Mouse (Mus musculus) 416B (cell line): ENCODE measurements around the gene Smndc1.

Source experiments
- DNase-seq: peaks from one replicate; pipeline ENCODE4 v3.0.0; 2011; ENCODE audit warnings: low read depth

Smndc1 gene

GRCm38 (mm10) chr19:53390495-53391007, at the start of gene Smndc1:
Gene Smndc1 (minus strand): TSS chr19:53390578.
- peak; percentile 100 for DNase-seq

- DNase-seq, result no peak
Measured at GRCm38 (mm10) chr19:53439340-53439739, 49.0 kb upstream of the Smndc1 start.

- no peak for DNase-seq
Measured at GRCm38 (mm10) chr19:53437991-53438390, 47.6 kb upstream of the Smndc1 start.

GRCm38 (mm10) chr19:53437311-53437958, 47.1 kb upstream of the Smndc1 start:
- no peak for DNase-seq

- peak; percentile 54 for DNase-seq
Measured at GRCm38 (mm10) chr19:53433949-53434689, 43.7 kb upstream of the Smndc1 start.

- no peak for DNase-seq
Measured at GRCm38 (mm10) chr19:53431003-53431402, 40.6 kb upstream of the Smndc1 start.

- no peak for DNase-seq
Measured at GRCm38 (mm10) chr19:53430356-53430755, 40.0 kb upstream of the Smndc1 start.

- no peak for DNase-seq
Measured at GRCm38 (mm10) chr19:53427817-53428216, 37.4 kb upstream of the Smndc1 start.

GRCm38 (mm10) chr19:53427346-53427745, 37.0 kb upstream of the Smndc1 start:
- no peak for DNase-seq

GRCm38 (mm10) chr19:53425824-53426223, 35.4 kb upstream of the Smndc1 start:
- no peak for DNase-seq

- DNase-seq, result peak; percentile 90
Measured at GRCm38 (mm10) chr19:53424629-53425028, 34.3 kb upstream of the Smndc1 start.

GRCm38 (mm10) chr19:53423816-53424465, 33.6 kb upstream of the Smndc1 start:
- no peak for DNase-seq

GRCm38 (mm10) chr19:53423341-53423753, 33.0 kb upstream of the Smndc1 start:
- no peak for DNase-seq

- no peak for DNase-seq
Measured at GRCm38 (mm10) chr19:53422358-53423308, 32.3 kb upstream of the Smndc1 start.

- no peak for DNase-seq
Measured at GRCm38 (mm10) chr19:53421583-53422188, 31.3 kb upstream of the Smndc1 start.

- DNase-seq, result peak; percentile 96
Measured at GRCm38 (mm10) chr19:53420924-53421582, 30.7 kb upstream of the Smndc1 start.

- DNase-seq, result peak; percentile 93
Measured at GRCm38 (mm10) chr19:53419834-53420233, 29.5 kb upstream of the Smndc1 start.

- no peak for DNase-seq
Measured at GRCm38 (mm10) chr19:53415198-53415597, 24.8 kb upstream of the Smndc1 start.

GRCm38 (mm10) chr19:53414650-53415049, 24.3 kb upstream of the Smndc1 start:
- DNase-seq, result no peak

GRCm38 (mm10) chr19:53413617-53414380, 23.4 kb upstream of the Smndc1 start:
- no peak for DNase-seq
